Mouse (Mus musculus): ENCODE results near the gene Mrgprf. TPM values are rescaled to one million over a fixed set of nuclear protein-coding genes. Genes with fewer than 3 reads are reported as not detected.

Mrgprf gene
- not detected for polyA plus RNA-seq (2014; fragmentation: Illumina TruSeq; extraction: RNeasy Lipid Tissue Mini Kit (QIAGEN cat#74804); ENCODE audit: low replicate concordance)

DNA sequence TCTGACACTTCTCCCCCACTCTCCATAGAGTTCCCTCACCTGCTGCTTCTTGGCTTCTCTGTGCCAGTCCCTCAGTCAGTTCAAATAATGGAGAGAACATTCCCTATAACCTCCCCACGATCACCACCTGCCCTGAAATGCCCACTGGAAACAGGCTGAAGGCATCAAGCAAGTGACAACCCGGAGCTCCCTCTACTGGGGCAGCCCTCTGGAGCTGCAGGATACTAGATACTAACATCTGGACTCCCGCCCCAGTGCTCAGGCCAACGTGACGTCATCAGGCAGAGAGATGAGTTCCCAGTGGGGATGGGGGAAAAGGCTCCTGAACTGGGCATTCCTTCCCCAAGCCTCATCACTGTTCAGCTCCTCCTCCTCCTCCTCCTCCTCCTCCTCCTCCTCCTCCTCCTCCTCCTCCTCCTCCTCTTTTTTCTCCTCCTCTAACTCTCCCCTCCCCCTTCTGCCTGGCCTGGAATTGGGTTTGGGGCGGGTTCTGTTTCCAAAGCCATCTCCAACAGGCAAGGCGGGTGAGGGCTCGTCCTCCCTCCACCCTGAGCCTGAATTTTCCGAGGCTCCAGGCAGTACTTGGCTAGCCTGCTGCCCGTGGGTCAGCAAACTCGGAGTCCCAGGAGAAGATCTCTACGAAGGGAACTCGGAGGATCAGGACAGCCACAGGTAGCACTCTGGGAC, at the start of gene Mrgprf:
TSS of gene Mrgprf (plus strand) at position 508 of the 687 bp plus-strand sequence.

GRCm38 (mm10) chr7:145283487-145284187, 17.0 kb upstream of the Mrgprf start, which contains the start of gene Tpcn2:
TSS of gene Tpcn2 (minus strand) at chr7:145284011.

GRCm38 (mm10) chr7:145314785-145315411, 14.3 kb downstream of the Mrgprf start, which contains the start of gene Mrgprd:
TSS of gene Mrgprd (plus strand) at chr7:145314835.

Other genes starting within 250 kb of the Mrgprf start
- not detected for gene 1810010D01Rik, start 92.7 kb upstream of the Mrgprf start, polyA plus RNA-seq (2014; fragmentation: Illumina TruSeq; extraction: RNeasy Lipid Tissue Mini Kit (QIAGEN cat#74804); ENCODE audit: low replicate concordance)
- gene Tpcn2, start 16.8 kb upstream of the Mrgprf start, polyA plus RNA-seq (2014; fragmentation: Illumina TruSeq; extraction: RNeasy Lipid Tissue Mini Kit (QIAGEN cat#74804); ENCODE audit: low replicate concordance) = 0.48 TPM
- not detected for gene Mrgprd, start 14.0 kb downstream of the Mrgprf start, polyA plus RNA-seq (2014; fragmentation: Illumina TruSeq; extraction: RNeasy Lipid Tissue Mini Kit (QIAGEN cat#74804); ENCODE audit: low replicate concordance)